Mouse (Mus musculus) liver, adult 2 months (tissue): ENCODE measurements around the gene Pomgnt1. TPM values are rescaled to one million over a fixed set of nuclear protein-coding genes. Genes with fewer than 3 reads are reported as not detected.

ENCODE experiments used
- DNase-seq: peaks from one replicate; pipeline ENCODE4 v3.0.0-alpha.2; 2011; ENCODE audit warnings: low read depth, low spot score; ENCODE audit errors: extremely low read depth
- H3K27ac ChIP-seq: fragments of 200-500 bp; replicated peaks from 2 replicates; pipeline ENCODE4 v1.5.1; 2012; ENCODE audit warnings: low read depth, mild to moderate bottlenecking, control low read depth, inconsistent platforms, low read length; ENCODE audit not compliant: insufficient read depth
- H3K27me3 ChIP-seq: fragments of 200-500 bp; 2 replicates; pipeline ENCODE4 v1.6.1; 2012; ENCODE audit warnings: mild to moderate bottlenecking, moderate library complexity, low read length, inconsistent platforms; ENCODE audit not compliant: control insufficient read depth, insufficient read depth
- H3K36me3 ChIP-seq: fragments of 200-500 bp; 2 replicates; pipeline ENCODE4 v1.6.1; 2012; ENCODE audit warnings: low read length, inconsistent platforms; ENCODE audit not compliant: control insufficient read depth, insufficient read depth
- H3K4me1 ChIP-seq: fragments of 200-500 bp; 2 replicates; pipeline ENCODE4 v1.6.1; 2011; ENCODE audit warnings: low read length; ENCODE audit not compliant: control insufficient read depth, insufficient read depth
- H3K4me3 ChIP-seq: fragments of 200-500 bp; 2 replicates; pipeline ENCODE4 v1.5.1; 2011; ENCODE audit warnings: low read depth, mild to moderate bottlenecking, control low read depth, low read length, moderate library complexity; ENCODE audit not compliant: insufficient read depth
- H3K79me2 ChIP-seq: fragments of 200-500 bp; 2 replicates; pipeline ENCODE4 v1.6.1; 2012; ENCODE audit warnings: inconsistent platforms, mild to moderate bottlenecking, low read length, moderate library complexity; ENCODE audit not compliant: control insufficient read depth, insufficient read depth
- H3K9ac ChIP-seq: fragments of 200-500 bp; 2 replicates; pipeline ENCODE4 v1.6.1; 2012; ENCODE audit warnings: low read depth, mild to moderate bottlenecking, control low read depth, inconsistent platforms, low read length
- CTCF ChIP-seq: fragments of 200-500 bp; IDR thresholded peaks from 2 replicates; pipeline ENCODE4 v1.5.1; 2011; ENCODE audit warnings: low read depth, low read length, control low read depth
- POLR2A ChIP-seq: fragments of 200-500 bp; IDR thresholded peaks from 2 replicates; pipeline ENCODE4 v1.6.1; 2011; ENCODE audit warnings: low read length, control low read depth; ENCODE audit not compliant: insufficient read depth; ENCODE audit errors: extremely low read depth
- WGBS: fragments of 180-500 bp; shearing (Covaris S2); methylation state at CpG from one replicate; pipeline ENCODE4 v1.1.7; 2018; 5-methylcytosine and 5-hydroxymethylcytosine counted together
- polyA plus RNA-seq: library from polyadenylated mRNA; depleted of rRNA; stranded (reverse); fragments of >200 nt; gene quantifications from 2 replicates; pipeline ENCODE4 v1.2.3, GENCODE M21; 2012
- total RNA-seq: library from RNA; depleted of rRNA; stranded (reverse); fragments of >200 nt; gene quantifications from 2 replicates; pipeline ENCODE4 v1.2.3, GENCODE M21; 2014

Pomgnt1 gene
- total and polyA plus RNA-seq, 2 experiments: 14.7 to 19.1 TPM

DNA sequence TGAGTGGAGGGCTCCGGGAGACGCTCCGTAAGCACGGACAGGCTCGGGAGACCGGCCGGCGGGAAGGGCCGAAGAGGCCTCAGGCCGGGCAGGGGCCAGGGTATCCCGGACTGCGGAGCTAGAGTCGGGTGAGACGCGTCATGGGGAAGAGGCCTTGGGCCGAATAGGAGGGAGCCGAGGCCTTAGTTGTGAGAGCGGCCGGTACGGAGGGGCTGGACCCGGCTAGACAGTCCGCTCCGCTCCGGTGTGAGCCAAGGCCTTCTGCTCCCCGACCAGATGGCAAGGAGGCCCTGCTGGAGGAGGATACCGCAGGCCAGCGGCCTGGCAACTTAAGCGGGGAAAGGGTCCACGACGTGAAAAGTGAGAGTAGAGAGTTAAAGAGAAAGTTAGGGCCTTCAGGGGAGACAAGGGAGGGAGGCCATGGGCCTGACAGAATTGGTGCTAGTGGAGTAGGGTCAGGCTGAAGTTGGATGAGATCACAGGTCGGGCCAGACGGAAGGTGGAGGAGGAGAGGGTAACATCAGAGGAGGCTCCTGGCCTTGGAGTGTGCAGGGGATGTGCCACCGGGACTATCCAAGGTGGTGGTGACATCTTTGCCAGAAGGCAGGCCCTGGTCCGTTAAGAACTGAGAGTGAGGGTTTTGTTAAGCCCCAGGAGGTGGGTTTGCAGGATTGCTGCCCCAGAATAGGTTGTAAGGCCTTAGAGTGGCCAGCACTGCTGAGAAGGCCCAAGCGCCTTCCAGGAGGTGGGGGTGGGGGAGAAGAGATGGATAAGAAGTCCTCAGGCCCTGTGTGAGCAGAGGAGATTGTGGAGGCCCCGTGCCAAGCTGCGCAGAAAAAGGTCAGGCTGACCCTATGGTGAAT lies 47.0 kb upstream of the Pomgnt1 start:
- H3K4me3 ChIP-seq: peak overlapping the region; percentile 92
- peaks cover 21% of the 10 kb centered on the region for H3K79me2 ChIP-seq
- peaks cover 16% of the 10 kb centered on the region for H3K36me3 ChIP-seq
- WGBS: 2% methylated on average over 37 of the region's 37 CpGs
- no peaks in the 10 kb centered on the region for H3K27me3 ChIP-seq
- peak overlapping the region; percentile 97 for H3K9ac ChIP-seq
- peaks cover 15% of the 10 kb centered on the region for H3K4me1 ChIP-seq
- peak; percentile 51 for DNase-seq
- H3K27ac ChIP-seq: peak overlapping the region; percentile 61
- TF ChIP-seq POLR2A: no peak

DNA sequence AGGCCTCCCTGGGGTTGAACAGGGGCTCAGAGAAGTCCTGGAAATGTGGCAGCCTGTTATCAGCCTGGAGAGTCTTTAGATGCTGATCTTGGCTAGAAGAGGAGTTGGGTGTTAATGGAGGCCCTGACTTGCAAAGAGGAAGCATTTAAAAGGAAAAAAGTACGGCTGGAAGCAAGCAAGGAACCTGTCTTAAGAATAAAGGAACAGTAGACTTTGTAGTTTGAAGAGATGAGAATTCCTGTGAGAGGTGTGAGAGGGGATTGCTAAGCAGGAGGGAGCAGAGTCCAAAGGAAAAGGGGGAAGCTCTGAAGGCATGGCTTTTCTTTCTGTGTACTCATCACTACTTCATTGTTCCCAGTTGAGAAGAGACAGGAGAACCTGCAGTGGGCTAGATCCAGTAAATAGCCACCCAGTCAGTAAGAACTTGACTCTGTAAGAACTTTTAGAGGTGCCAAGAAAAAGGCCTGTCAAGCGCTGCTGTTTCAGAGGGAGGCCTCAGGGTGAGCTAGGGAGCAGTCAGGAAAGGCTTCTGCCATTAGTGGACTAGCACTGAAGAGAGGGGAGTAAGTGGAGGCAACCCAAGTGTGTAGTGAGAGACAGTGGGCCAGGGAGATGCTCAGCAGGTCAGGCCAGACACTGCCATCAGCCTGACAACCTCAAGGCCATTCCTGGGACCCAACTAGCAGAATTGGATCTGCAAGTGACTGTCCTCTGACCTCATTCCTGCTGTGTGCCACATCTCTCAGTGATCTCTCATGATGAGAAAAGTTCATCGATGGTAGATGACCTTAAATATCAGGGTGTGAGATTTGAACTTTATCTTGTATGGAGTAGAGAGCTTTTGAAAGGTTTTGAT lies 46.2 kb upstream of the Pomgnt1 start:
- H3K4me3 ChIP-seq: no peak overlapping the region
- no peaks in the 10 kb centered on the region for H3K27me3 ChIP-seq
- 30% methylated on average over 3 of the region's 3 CpGs for WGBS
- H3K79me2 ChIP-seq: peaks cover 21% of the 10 kb centered on the region
- no peak overlapping the region for H3K27ac ChIP-seq
- peak overlapping the region; percentile 97 for H3K9ac ChIP-seq
- peak; percentile 61 for DNase-seq
- H3K36me3 ChIP-seq: peaks cover 20% of the 10 kb centered on the region
- no peak for TF ChIP-seq CTCF
- H3K4me1 ChIP-seq: peaks cover 15% of the 10 kb centered on the region

DNA sequence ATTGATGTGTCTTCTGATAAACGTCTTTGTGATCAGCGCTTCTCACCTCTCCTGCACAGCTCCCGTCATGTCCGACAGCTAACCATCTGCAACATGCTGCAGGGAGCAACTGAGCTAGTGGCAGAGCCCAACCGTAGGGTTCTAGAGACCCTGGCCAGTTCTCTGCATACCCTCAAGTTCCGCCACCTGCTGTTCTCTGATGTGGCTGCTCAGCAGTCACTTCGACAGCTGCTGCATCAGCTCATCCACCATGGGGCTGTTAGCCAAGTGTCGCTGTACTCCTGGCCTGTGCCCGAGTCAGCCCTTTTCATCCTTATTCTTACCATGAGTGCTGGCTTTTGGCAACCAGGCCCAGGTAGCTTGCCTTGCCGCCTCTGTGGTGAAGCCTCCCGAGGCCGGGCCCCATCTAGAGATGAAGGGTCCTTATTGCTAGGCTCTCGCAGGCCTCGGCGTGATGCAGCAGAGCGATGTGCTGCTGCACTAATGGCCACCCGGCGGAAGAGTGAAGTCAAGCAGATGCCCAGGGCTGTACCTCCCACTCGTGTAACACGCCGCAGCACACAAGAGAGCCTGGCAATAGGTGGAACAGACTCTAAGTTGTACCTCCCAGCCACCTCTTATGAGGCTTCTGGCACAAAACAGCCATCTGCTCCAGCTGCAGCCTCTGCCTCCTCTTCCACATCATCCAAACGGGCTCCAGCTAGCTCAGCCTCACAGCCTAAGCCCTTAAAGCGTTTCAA lies 35.0 kb upstream of the Pomgnt1 start:
- Histone ChIP-seq H3K79me2 (no peaks in the 10 kb centered on the region), H3K36me3 (peaks cover 59% of the 10 kb centered on the region), H3K27ac (no peak overlapping the region), H3K9ac (no peak overlapping the region), H3K4me1 (no peaks in the 10 kb centered on the region), H3K4me3 (no peak overlapping the region), H3K27me3 (no peaks in the 10 kb centered on the region)
- DNase-seq: no peak
- WGBS: 96% methylated on average over 23 of the region's 23 CpGs
- no peak for TF ChIP-seq POLR2A
- TF ChIP-seq CTCF: no peak

DNA sequence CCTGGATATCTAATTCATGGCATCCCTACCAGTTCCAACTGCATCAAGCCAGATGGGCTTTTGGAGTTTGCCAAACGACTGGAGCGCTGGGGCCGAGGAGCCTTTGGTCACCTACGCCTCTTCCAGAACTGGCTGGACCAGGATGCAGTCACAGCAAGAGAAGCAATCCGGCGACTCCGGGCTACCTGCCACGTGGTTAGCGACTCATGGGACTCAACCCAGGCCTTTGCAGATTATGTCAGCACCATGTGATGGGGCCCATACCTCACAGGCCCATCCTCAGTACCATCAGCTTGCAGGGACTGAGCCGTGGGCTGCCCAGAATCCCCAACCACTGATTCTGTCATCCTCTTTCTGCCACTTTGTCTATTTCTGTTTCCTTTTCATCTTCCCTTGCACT lies 27.3 kb upstream of the Pomgnt1 start:
- DNase-seq: no peak
- no peak overlapping the region for H3K27ac ChIP-seq
- H3K27me3 ChIP-seq: no peaks in the 10 kb centered on the region
- peaks cover 46% of the 10 kb centered on the region for H3K36me3 ChIP-seq
- no peaks in the 10 kb centered on the region for H3K4me1 ChIP-seq
- H3K4me3 ChIP-seq: no peak overlapping the region
- H3K9ac ChIP-seq: no peak overlapping the region
- TF ChIP-seq POLR2A: no peak
- no peak for TF ChIP-seq CTCF
- no peaks in the 10 kb centered on the region for H3K79me2 ChIP-seq
- WGBS: 93% methylated on average over 10 of the region's 10 CpGs

DNA sequence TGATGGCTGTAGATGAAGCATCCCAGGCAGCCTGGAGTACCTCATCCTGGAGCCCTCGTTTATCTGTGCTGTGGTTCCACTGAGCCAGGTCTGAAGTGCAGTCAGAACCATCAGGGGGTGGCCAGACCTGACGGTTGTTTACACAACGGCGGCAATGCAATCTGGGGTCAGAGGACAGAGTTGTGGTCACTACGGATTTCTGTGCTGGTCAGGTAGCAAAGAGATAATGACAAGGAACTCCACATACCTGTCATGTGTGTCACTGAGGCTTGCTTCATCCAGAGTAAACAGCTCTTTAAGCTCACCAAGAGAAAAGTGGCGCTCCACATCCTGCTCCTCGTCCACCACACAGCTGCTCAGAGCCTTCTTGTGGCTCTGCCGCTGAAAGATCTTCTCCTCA lies 26.4 kb upstream of the Pomgnt1 start:
- WGBS: 25% methylated on average over 8 of the region's 8 CpGs
- Histone ChIP-seq H3K4me1 (no peaks in the 10 kb centered on the region), H3K79me2 (no peaks in the 10 kb centered on the region), H3K4me3 (no peak overlapping the region), H3K36me3 (peaks cover 39% of the 10 kb centered on the region), H3K9ac (no peak overlapping the region), H3K27me3 (no peaks in the 10 kb centered on the region), H3K27ac (no peak overlapping the region)
- TF ChIP-seq POLR2A: no peak
- TF ChIP-seq CTCF: no peak
- peak; percentile 52 for DNase-seq
